Mouse (Mus musculus) CH12.LX (cell line): ENCODE results near the gene Glis3. TPM values are rescaled to one million over a fixed set of nuclear protein-coding genes. Genes with fewer than 3 reads are reported as not detected.

Experiments
- DNase-seq: peaks from one replicate; pipeline ENCODE4 v3.0.0-alpha.2; 2013; ENCODE audit errors: extremely low read depth
- H3K27ac ChIP-seq: 2 replicates; pipeline ENCODE4 v1.5.1; 2012; ENCODE audit warnings: low read depth, mild to moderate bottlenecking, control low read depth, moderate library complexity; ENCODE audit not compliant: insufficient read depth
- H3K27me3 ChIP-seq: replicated peaks from 2 replicates; pipeline ENCODE3; 2012; ENCODE audit warnings: inconsistent platforms
- H3K36me3 ChIP-seq, 2 experiments: replicated peaks in 1 of 2; 2 replicates each; pipeline versions ENCODE3 to v1.6.1; 2012; ENCODE audit warnings: inconsistent platforms in 1 of 2, low read length in 1 of 2, mild to moderate bottlenecking in 1 of 2, mixed read lengths in 1 of 2, moderate library complexity in 1 of 2; ENCODE audit not compliant: control insufficient read depth in 1 of 2, insufficient read depth in 1 of 2
- H3K4me1 ChIP-seq, 2 experiments: 2 replicates each; pipeline ENCODE4 v1.6.1; 2012; ENCODE audit warnings: inconsistent platforms in 1 of 2, moderate library complexity in 1 of 2; ENCODE audit not compliant: insufficient read depth in 2 of 2, control insufficient read depth in 1 of 2
- H3K4me2 ChIP-seq: 2 replicates; pipeline ENCODE4 v1.6.1; 2012; ENCODE audit warnings: low read depth, mild to moderate bottlenecking, control low read depth; ENCODE audit not compliant: poor library complexity, insufficient read depth, severe bottlenecking
- H3K4me3 ChIP-seq, 3 experiments: fragments of 150-350 bp in 1 of 3; sonication (generic) in 1 of 3; replicated peaks in 1 of 3; 2 replicates each; pipeline versions ENCODE3 to v1.5.1; 2011 to 2012; ENCODE audit warnings: low read depth in 2 of 3, low read length in 2 of 3, mild to moderate bottlenecking in 2 of 3, moderate library complexity in 2 of 3, control low read depth in 1 of 3, improper control_type of control experiment in 1 of 3, inconsistent platforms in 1 of 3, mixed read lengths in 1 of 3; ENCODE audit not compliant: poor library complexity in 1 of 3
- H3K79me2 ChIP-seq: replicated peaks from 2 replicates; pipeline ENCODE4 v1.6.1; 2012; ENCODE audit warnings: mild to moderate bottlenecking, moderate library complexity; ENCODE audit not compliant: control insufficient read depth, poor library complexity, insufficient read depth, severe bottlenecking; ENCODE audit errors: extremely low read depth
- H3K9ac ChIP-seq: 2 replicates; pipeline ENCODE4 v1.6.1; 2012; ENCODE audit warnings: low read depth, mild to moderate bottlenecking, control low read depth, moderate library complexity; ENCODE audit not compliant: insufficient read depth
- H3K9me3 ChIP-seq: replicated peaks from 2 replicates; pipeline ENCODE3; 2012; ENCODE audit warnings: low read length, inconsistent platforms, mixed read lengths
- ELF1 ChIP-seq: IDR thresholded peaks from 2 replicates; pipeline ENCODE4 v1.6.1; 2014; ENCODE audit warnings: low read depth, mild to moderate bottlenecking, inconsistent platforms, low read length, improper control_type of control experiment
- ETS1 ChIP-seq: conservative IDR thresholded peaks from 2 replicates; pipeline ENCODE4 v1.6.1; 2012; ENCODE audit warnings: low read depth, mild to moderate bottlenecking, inconsistent platforms, low read length, improper control_type of control experiment, moderate library complexity
- GABPA ChIP-seq: IDR thresholded peaks from 2 replicates; pipeline ENCODE4 v1.6.1; 2012; ENCODE audit warnings: low read depth, low read length, improper control_type of control experiment, inconsistent platforms; ENCODE audit not compliant: insufficient replicate concordance
- IRF4 ChIP-seq: IDR thresholded peaks from 2 replicates; pipeline ENCODE4 v1.6.1; 2014; ENCODE audit warnings: low read depth, mild to moderate bottlenecking, inconsistent platforms, low read length, improper control_type of control experiment
- JUND ChIP-seq: conservative IDR thresholded peaks from 2 replicates; pipeline ENCODE4 v1.6.1; 2011; ENCODE audit warnings: low read depth, low read length, improper control_type of control experiment
- KAT2A ChIP-seq: IDR thresholded peaks from 2 replicates; pipeline ENCODE4 v1.6.1; 2012; ENCODE audit warnings: low read length, improper control_type of control experiment, inconsistent platforms; ENCODE audit not compliant: insufficient replicate concordance
- MAFK ChIP-seq: IDR thresholded peaks from 2 replicates; pipeline ENCODE4 v1.6.1; 2011; ENCODE audit warnings: low read length, improper control_type of control experiment; ENCODE audit not compliant: insufficient replicate concordance
- MXI1 ChIP-seq: IDR thresholded peaks from 2 replicates; pipeline ENCODE4 v1.6.1; 2011; ENCODE audit warnings: mild to moderate bottlenecking, low read depth, low read length, improper control_type of control experiment
- NELFE ChIP-seq: IDR thresholded peaks from 2 replicates; pipeline ENCODE4 v1.6.1; 2011; ENCODE audit warnings: low read depth, low read length, improper control_type of control experiment
- NRF1 ChIP-seq: IDR thresholded peaks from 2 replicates; pipeline ENCODE4 v1.6.1; 2014; ENCODE audit warnings: low read depth, mild to moderate bottlenecking, inconsistent platforms, low read length, improper control_type of control experiment, moderate library complexity
- RAD21 ChIP-seq: IDR thresholded peaks from 2 replicates; pipeline ENCODE4 v1.6.1; 2011; ENCODE audit warnings: low read depth, mild to moderate bottlenecking, low read length, improper control_type of control experiment, moderate library complexity
- SIN3A ChIP-seq: IDR thresholded peaks from 2 replicates; pipeline ENCODE4 v1.6.1; 2012; ENCODE audit warnings: low read length, improper control_type of control experiment, inconsistent platforms
- SMC3 ChIP-seq: IDR thresholded peaks from 2 replicates; pipeline ENCODE4 v1.6.1; 2011; ENCODE audit warnings: low read depth, low read length, improper control_type of control experiment
- UBTF ChIP-seq: IDR thresholded peaks from 2 replicates; pipeline ENCODE4 v1.6.1; 2012; ENCODE audit warnings: low read depth, mild to moderate bottlenecking, inconsistent platforms, low read length, improper control_type of control experiment, moderate library complexity
- USF1 ChIP-seq: IDR thresholded peaks from 2 replicates; pipeline ENCODE4 v1.6.1; 2014; ENCODE audit warnings: low read depth, mild to moderate bottlenecking, inconsistent platforms, low read length, improper control_type of control experiment
- ZMIZ1 ChIP-seq: IDR thresholded peaks from 2 replicates; pipeline ENCODE4 v1.6.1; 2012; ENCODE audit warnings: low read depth, mild to moderate bottlenecking, inconsistent platforms, low read length, improper control_type of control experiment
- dilution Hi-C: fragments of 300-500 bp; cut with MboI; formaldehyde crosslinking; loops from 2 replicates; pipeline ENCODE4 v1.14.3; 2020; ENCODE audit warnings: low sequenced_read_pairs; ENCODE audit not compliant: extremely low pct_unique_long_range_greater_than_20kb, extremely low pct_ligation_motif_present
- in situ Hi-C: fragments of 300-500 bp; cut with MboI; formaldehyde crosslinking; loops from 3 replicates; pipeline ENCODE4 v1.14.3; 2019; ENCODE audit warnings: low sequenced_read_pairs, low pct_ligation_motif_present, low pct_unique_long_range_greater_than_20kb, mixed read lengths
- polyA plus RNA-seq: library from polyadenylated mRNA; unstranded; fragments of >175 nt; gene quantifications from 2 replicates; pipeline ENCODE4 v1.2.1, GENCODE M21; 2012; ENCODE audit warnings: low read depth; ENCODE audit not compliant: insufficient read length
- total RNA-seq, 2 experiments: library from RNA; depleted of rRNA; stranded (reverse); fragments of 300-350 nt in 1 of 2; fragments of >200 nt in 1 of 2; gene quantifications; 2 replicates each; pipeline ENCODE4 v1.2.3; 2012 to 2014

The Glis3 gene
- total and polyA plus RNA-seq, 3 experiments, result not detected

DNA sequence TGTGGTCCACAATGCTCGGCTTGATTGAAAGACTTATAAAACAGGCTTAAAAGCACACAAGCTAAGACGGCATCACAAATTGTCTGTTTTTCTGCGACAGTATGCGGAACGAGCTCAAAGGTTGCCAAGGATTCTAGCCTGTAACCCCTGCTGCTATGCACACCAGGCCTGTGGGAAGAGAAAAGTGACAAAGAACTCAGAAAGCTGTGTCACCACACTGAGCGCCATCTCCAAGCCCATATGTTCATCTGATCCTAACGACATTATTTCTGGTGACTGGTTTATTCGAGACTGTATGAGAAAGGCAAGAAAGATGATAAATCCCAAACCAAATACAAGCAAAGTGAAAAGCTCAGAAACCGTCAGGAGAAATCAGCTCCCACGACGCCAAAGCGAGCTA is 144.9 kb downstream of the Glis3 start:
- dilution Hi-C loops, result no loop called here
- in situ Hi-C loops, result no loop called here
- Histone ChIP-seq H3K36me3 (no peaks in the 10 kb centered on the region), H3K79me2 (no peaks in the 10 kb centered on the region), H3K9ac (no peak overlapping the region), H3K4me1 (peaks cover 2 to 14% of the 10 kb centered on the region in 2 experiments; a peak in 3 of 4 replicates), H3K4me2 (no peak overlapping the region), H3K4me3 (no peak overlapping the region), H3K9me3 (no peaks in the 10 kb centered on the region), H3K27me3 (no peaks in the 10 kb centered on the region), H3K27ac (no peak overlapping the region)
- no peak for DNase-seq
- no peak for TF ChIP-seq MAFK
- TF ChIP-seq IRF4, result no peak
- no peak for TF ChIP-seq ELF1
- TF ChIP-seq ZMIZ1, result no peak
- no peak for TF ChIP-seq USF1
- TF ChIP-seq UBTF, result no peak

- H3K9me3 ChIP-seq, result no peaks in the 10 kb centered on the region
- H3K79me2 ChIP-seq, result no peaks in the 10 kb centered on the region
- TF ChIP-seq MXI1, result no peak
- TF ChIP-seq GABPA, result no peak
- TF ChIP-seq KAT2A, result no peak
- TF ChIP-seq SMC3, result no peak
- no peak for TF ChIP-seq ETS1
- TF ChIP-seq RAD21, result no peak
- TF ChIP-seq ELF1, result no peak
- no peak for TF ChIP-seq NRF1
- TF ChIP-seq SIN3A, result no peak
- no peak for TF ChIP-seq JUND
- no peak for TF ChIP-seq NELFE
- DNase-seq, result no peak
- in situ Hi-C loops (no loop called here), dilution Hi-C loops (no loop called here)
- H3K27me3 ChIP-seq, result no peaks in the 10 kb centered on the region
- peaks cover 2 to 6% of the 10 kb centered on the region in 2 experiments; a peak in 3 of 4 replicates for H3K4me1 ChIP-seq
- H3K4me2 ChIP-seq, result no peak overlapping the region
- H3K4me3 ChIP-seq, result no peak overlapping the region
- no peak overlapping the region for H3K27ac ChIP-seq
- H3K36me3 ChIP-seq, result no peaks in the 10 kb centered on the region
- H3K9ac ChIP-seq, result no peak overlapping the region
Observed at GRCm38 (mm10) chr19:28533576-28533975, 146.3 kb downstream of the Glis3 start.
